Mouse (Mus musculus) gastrocnemius, adult 18-20 months (tissue): ENCODE data around the gene Olfr1426. TPM values are rescaled to one million over a fixed set of nuclear protein-coding genes. Genes with fewer than 3 reads are reported as not detected.
"Not testable (repeated sequence)": the region's sequence is repeated elsewhere in the genome, so short reads cannot be mapped to it uniquely, and the experiment has no call there.

Experiments used
- DNase-seq: peaks from one replicate; pipeline ENCODE4 v3.0.0; 2021; ENCODE audit warnings: low spot score
- long read RNA-seq, 2 experiments: library from polyadenylated mRNA; stranded (forward); transcript quantifications; one replicate each; pipeline ENCODE4 v2.0.0; 2021
- total RNA-seq, 2 experiments: library from RNA; stranded (reverse); gene quantifications; 2 replicates each; pipeline ENCODE4 v1.2.3; 2021

Olfr1426 gene
- total RNA-seq, result not detected
- long read RNA-seq, experiment 1, result 0 reads
- long read RNA-seq, experiment 2, result 0 reads

DNA sequence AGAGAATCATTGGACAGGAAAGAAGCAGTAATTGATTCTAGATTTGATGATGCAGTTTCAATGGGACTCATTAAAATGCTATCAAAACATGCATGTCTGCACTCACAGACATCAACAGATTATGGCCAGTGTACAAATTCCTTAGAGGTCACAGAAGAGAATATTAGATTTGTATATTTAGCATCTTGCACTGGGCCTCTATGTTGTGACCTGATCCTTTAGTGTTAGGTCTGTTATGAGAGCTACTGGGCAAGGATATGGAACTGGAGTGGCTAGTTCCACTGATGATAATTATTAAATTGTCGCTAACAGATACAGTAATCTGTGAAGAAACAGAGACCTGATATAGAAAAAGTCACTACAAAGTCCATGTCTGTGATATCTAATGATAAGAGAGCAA, at the start of gene Olfr1426:
Gene Olfr1426 (minus strand): TSS at position 101 of the 400 bp plus-strand sequence.
- no peak for DNase-seq

DNA sequence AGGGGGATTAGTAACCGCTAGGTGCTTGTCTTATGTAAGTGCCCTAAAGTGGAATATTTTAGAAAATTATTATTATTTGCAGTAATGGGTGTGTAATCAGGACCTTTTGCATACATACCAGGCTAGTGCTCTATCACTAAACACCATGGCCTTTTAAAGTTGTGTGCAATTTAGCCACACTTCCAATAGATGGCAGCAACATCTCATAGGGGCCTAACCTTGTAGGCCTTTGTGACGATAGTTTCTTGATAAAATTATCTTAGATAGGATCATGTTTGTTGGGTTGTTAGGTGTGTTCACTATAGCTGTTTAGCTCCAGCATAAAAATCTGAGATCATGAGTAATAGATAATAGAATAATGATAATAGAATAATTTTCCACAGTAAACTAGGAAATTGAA, 42.5 kb upstream of the Olfr1426 start:
- peak; percentile 20 for DNase-seq

DNA sequence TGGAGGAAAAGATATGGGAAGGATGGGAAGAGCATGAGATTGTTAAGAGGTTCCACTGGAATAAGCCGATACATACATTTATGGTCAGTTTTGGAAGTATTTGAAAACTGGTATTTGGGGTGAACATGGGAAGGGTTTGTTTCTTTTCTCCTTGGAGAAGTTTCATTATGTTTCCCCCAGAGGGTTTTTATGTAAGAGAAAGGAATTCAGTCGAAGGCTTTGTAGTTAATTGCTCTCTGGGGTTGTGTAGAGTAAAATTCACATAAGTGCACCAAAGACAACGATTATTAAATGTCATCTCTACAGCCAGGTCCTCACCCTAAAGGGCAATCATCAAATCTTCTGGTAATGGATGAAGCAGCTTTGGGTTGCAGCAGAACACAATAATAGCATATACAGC, 31.3 kb upstream of the Olfr1426 start, which contains the start of gene Olfr76:
Gene Olfr76 (minus strand): TSS at position 101 of the 400 bp plus-strand sequence.
- DNase-seq, result no peak

DNA sequence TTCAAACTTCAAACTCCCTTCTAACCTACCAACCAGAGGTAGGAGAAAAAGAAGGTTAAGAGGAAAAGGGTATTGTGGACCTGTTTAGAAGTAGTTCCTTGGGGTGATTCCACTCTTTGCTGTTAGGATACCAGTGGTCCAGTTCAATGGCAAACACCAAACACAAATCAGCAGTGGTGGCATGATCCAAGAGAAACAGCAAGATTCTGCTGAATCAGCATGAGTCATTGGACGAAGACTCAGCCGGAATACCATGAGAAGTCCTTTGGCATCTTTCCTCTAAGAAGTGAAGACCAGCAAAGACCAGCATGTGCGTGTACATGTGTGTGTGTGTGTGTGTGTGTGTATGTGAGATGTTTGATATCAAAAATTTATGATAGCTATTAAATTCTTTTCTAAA, 24.7 kb upstream of the Olfr1426 start:
- DNase-seq, result no peak

DNA sequence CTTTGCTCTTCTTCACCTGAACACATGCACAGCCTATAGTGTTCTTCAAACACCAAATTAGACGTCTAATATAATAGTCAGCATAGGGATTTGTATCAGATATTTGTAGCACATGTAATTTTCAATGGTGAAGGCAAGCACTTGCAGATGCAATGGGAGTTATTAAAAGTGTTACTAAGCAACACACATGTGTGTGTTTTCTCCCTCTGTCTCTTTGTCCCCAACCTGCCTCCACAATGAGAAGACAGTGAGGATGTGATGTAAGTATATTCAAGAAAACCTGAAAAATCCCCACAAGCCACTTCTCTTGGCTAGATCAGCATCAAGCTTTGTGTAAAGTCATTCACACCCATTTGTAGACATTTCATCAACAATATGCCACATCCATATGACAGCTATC, 24.0 kb upstream of the Olfr1426 start, which contains the start of gene Olfr1428:
Gene Olfr1428 (minus strand): TSS at position 101 of the 400 bp plus-strand sequence.
- DNase-seq, result no peak

DNA sequence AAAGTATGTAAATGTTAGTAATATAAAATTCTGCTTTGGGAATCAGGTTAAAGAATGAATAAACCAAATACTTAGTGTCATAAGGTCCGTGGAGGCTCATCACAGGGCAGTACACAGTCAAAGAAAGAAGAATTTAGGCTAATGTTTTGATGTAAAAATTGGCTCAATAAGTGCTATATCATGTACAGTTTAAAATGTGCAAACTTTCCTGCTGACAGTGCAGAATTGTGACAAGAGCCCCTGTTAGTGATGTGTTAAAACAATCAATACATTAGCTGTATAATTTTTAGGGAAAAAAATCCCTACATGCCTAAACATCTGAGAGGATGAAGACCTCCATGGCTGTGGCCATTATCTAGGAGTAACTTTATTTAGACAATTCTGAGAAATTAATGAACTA, 22.0 kb upstream of the Olfr1426 start:
- no peak for DNase-seq

DNA sequence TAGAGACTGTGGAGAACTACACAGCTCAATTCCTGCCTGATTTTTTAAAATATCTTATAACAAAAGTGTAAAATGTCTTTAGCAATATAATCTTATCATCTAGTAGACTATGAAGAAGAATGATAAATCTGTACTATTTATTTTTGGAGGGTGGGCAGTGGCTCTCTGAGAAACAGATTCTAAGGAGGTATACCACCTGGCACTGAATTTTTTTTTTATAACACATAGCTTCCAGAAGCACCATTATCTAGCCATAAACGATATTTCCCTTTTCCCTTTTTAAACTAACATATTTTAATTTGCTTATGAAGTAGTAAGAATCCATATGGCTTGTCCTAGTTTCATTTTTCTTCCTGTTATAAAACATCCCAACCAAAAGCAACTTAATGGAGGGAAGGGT, 12.7 kb upstream of the Olfr1426 start:
- DNase-seq, result no peak

DNA sequence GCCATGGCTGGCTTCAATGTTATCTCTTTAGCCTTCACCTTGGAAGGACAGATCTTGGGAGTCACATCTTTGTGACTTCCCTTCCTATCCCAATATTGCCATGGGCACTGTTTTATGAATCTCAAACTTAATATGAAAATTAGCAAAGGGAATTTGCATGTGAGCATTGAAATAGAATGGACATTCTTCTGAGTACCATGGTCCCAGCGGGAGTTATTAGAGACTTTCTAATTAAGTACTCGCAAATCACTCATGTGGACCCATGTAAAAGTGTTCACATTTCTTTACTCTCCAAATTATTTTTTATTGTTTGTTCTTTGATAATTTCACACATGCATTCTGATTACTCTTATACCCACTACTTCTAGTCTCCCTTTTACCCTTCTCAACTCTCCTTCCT, 11.4 kb upstream of the Olfr1426 start, which contains the start of gene Olfr1427:
Gene Olfr1427 (minus strand): TSS at position 101 of the 400 bp plus-strand sequence.
- DNase-seq, result no peak

DNA sequence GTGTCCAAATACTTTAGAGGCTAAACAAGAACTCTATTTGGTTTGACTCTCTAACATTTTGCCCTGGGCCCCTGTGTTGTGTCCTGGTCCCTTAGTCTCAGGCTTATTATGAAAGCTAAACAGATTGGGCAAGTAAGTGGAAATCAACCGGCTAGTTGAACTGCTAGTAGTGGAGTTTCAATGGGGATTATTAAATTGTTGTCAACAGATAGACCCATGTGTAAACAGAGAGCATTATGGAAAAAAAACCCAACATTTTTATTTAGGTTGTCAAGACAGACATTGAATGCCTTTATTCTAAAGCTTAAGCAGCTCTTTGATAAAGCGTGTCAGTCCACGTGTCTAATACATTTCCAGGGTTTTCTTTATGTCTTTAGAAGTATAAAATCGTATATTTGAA, 14.2 kb downstream of the Olfr1426 start, which contains the start of gene Olfr1425:
Gene Olfr1425 (minus strand): TSS at position 101 of the 400 bp plus-strand sequence.
- not testable (repeated sequence) for DNase-seq

DNA sequence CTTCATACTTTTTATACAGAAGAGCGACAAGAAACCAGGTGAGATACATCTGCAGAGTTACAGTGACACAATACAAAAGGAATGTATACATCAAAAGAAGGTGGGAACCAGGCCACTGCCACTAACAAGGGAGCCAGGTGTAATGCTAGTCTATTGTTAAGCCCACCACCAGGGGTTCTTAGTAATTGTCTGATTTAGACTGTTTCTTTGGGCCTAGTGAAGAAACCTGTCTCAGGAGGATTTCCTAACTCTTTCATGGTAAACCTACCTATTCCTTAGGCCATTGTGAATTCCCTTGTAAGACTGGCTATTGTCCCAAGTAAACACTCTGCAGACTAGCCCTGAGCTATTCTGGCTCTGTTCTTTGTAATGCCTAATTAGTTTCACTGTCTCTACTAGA, 22.3 kb downstream of the Olfr1426 start:
- DNase-seq, result not testable (repeated sequence)

DNA sequence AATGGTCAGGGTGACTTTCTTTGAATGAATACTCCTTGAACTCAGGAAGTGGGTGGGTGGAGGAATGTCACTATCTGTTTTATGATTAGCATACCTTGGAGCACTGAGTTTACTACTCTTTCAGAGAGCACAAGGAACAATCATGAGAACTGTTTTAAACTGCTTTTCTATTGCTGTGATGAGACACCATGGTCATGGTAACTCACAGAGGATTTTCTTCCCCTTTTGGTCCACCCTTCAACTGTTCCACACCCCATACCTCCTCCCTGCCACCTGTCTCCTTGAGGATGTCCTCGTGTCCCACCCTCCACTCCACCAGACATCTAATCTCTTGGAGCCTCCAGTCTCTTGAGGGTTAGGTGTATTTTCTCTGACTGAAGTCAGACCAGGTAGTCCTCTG, 24.0 kb downstream of the Olfr1426 start:
- not testable (repeated sequence) for DNase-seq

DNA sequence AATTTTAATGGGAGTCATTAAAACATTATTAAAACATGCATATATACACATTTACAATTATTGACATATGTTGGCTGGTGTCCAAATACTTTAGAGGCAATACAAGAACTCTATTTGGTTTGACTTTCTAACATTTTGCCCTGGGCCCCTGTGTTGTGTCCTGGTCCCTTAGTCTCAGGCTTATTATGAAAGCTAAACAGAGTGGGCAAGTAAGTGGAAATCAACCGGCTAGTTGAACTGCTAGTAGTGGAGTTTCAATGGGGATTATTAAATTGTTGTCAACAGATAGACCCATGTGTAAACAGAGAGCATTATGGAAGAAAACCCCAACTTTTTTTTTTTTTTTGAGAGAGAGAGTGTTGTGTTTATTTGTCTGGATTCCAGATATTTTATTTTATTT, 29.2 kb downstream of the Olfr1426 start, which contains the start of gene Olfr1424:
Gene Olfr1424 (minus strand): TSS at position 101 of the 400 bp plus-strand sequence.
- DNase-seq, result not testable (repeated sequence)

DNA sequence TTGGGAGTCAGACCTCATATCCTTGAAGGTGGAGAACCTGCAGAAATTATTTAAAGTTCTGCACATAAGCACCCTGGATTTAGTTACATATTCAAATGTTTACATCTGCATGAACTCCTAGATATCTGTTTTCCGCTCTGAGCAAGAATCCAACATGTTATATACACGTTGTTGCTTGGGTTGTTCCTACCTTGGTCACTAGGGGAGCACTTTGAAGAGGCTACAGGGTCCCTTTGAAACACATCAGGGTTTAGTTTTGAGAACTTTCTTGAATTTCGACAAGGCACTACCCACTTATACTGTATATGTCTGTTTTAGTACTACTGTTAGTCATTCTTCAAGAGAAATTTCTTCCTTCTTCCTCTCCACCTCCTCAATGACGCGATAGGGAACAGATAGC, 48.6 kb downstream of the Olfr1426 start:
- no peak for DNase-seq

DNA sequence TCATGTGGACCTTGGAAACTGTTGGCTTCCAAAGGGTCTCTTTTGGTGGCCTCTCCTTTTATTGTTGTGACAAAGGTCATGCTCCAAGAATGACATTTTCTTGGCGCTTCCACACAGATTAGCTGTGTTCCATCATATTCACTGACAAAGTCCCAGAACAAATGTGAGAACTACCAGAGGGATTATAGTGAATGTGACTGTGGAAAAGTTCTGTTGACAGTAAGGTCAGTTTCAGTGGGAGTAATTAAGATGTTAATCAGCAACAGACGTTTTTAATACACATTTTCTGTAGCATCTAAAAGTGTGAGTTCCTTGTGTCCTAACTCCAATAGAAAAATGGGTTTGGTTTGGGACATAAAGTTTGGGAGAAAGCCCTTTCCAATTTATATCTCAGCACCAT, 50.6 kb downstream of the Olfr1426 start, which contains the start of gene Olfr1423:
Gene Olfr1423 (minus strand): TSS at position 101 of the 400 bp plus-strand sequence.
- no peak for DNase-seq

DNA sequence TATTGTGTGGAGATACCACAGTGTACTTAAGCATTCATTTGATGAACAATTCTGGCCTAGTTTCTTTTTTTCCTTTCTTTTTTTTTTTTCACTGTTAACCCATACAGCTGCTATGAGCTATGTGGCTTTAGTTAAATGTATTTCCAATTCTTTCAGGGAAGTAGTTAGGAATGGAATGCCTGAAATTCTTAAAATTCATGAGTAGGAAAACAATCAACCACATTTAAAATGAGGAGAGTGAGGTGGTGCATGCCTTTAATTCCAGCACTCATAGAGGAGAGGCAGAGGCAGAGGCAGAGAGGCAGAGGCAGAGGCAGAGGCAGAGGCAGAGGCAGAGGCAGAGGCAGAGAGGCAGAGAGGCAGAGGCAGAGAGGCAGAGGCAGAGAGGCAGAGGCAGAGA, 54.1 kb downstream of the Olfr1426 start:
- DNase-seq, result no peak

Other genes starting within 250 kb of the Olfr1426 start
- not detected for gene Olfr1418, start 230.9 kb downstream of the Olfr1426 start, total RNA-seq
- gene Olfr1419, start 216.9 kb downstream of the Olfr1426 start, total RNA-seq, result not detected
- gene Olfr1420, start 205.4 kb downstream of the Olfr1426 start, total RNA-seq, result not detected
- gene Patl1, start 179.6 kb downstream of the Olfr1426 start, total RNA-seq, result 10 to 100 TPM; 23.6 to 27.3 TPM
- gene Osbp, start 126.1 kb downstream of the Olfr1426 start, total RNA-seq, result 10 to 100 TPM; 53.4 to 56.3 TPM
- gene Olfr1423, start 50.7 kb downstream of the Olfr1426 start, total RNA-seq, result not detected
- not detected for gene Olfr1424, start 29.3 kb downstream of the Olfr1426 start, total RNA-seq
- gene Olfr1425, start 14.3 kb downstream of the Olfr1426 start, total RNA-seq, result not detected
- not detected for gene Olfr1427, start 11.3 kb upstream of the Olfr1426 start, total RNA-seq
- gene Olfr1428, start 23.9 kb upstream of the Olfr1426 start, total RNA-seq, result not detected
- gene Olfr76, start 31.2 kb upstream of the Olfr1426 start, total RNA-seq, result not detected
- gene Olfr1555-ps1, start 78.1 kb upstream of the Olfr1426 start, total RNA-seq, result not detected
- not detected for gene Olfr1431, start 108.6 kb upstream of the Olfr1426 start, total RNA-seq
- not detected for gene Olfr1432, start 140.6 kb upstream of the Olfr1426 start, total RNA-seq
- gene Olfr262, start 149.6 kb upstream of the Olfr1426 start, total RNA-seq, result not detected
- gene Olfr235, start 169.0 kb upstream of the Olfr1426 start, total RNA-seq, result not detected
- not detected for gene Olfr1434, start 187.8 kb upstream of the Olfr1426 start, total RNA-seq
- gene Olfr1436, start 207.1 kb upstream of the Olfr1426 start, total RNA-seq, result not detected
- gene Olfr1437, start 233.1 kb upstream of the Olfr1426 start, total RNA-seq, result not detected
- gene Olfr1438-ps1, start 243.9 kb upstream of the Olfr1426 start, total RNA-seq, result not detected